Mouse (Mus musculus) left cerebral cortex, adult 11 months (tissue): ENCODE data around the gene Mindy4b-ps.
A peak's percentile ranks its signal among the peaks of the same experiment; 100 is the strongest.
"Not testable (repeated sequence)": the region's sequence is repeated elsewhere in the genome, so short reads cannot be mapped to it uniquely, and the experiment has no call there.

Experiments used
- DNase-seq: peaks from one replicate; pipeline ENCODE4 v3.0.0; 2022; ENCODE audit warnings: low spot score

Gene Mindy4b-ps

DNA sequence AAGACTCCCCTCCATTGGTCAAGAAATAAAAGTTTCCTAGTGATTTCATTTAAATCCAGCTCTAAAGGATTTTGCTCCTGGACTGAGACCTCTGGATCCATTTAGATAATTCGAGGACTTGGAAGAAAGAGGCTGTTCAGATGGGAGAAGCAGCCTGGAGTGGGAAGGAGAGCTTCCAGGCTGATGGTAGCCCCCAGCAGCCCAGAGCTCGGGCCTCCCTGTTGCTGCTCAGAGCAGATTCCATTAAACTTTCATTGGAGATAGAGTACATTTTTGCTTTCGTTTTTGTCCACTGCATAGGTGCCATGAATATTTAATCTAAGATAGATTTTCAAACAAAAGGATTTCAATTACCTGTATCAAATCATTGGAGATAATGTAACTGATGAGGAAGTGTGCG is at the start of gene Mindy4b-ps:
Gene Mindy4b-ps, minus strand, starts transcription at position 101 of the 400 bp plus-strand sequence.
- no peak for DNase-seq

DNA sequence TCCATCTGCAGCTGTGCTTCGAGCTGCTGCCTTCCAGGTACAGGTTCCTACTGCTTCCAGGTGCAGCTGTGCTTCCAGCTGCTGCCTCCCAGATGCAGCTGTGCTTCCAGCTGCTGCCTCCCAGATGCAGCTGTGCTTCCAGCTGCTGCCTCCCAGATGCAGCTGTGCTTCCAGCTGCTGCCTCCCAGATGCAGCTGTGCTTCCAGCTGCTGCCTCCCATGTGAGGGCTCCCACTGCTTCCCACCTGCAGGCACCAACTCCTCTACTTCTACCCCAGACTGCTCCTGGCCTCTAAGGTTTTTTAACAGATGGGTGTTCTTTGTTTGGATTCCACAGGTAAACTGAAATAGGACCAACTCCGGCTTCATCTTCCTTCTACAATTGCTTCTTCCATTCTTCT is 49.8 kb upstream of the Mindy4b-ps start:
- not testable (repeated sequence) for DNase-seq

DNA sequence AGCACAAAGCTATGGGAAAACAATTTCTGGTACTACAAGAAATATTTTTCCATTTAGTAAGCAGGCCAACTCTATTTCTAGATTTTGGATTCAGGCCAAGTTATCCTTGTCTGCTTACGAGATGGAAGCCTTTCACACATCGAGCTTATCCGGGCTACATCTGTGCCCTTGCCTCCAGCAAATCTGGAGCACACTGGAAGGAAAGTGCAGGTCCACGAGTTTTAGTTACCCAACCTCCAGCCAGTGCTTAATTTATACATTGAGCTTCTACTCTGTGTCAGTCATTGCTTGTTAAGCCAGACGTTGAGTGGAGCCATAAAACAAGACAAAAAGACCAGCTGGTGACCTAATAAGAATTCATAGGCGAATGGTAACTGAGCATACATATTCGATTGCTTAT is 43.6 kb upstream of the Mindy4b-ps start:
- DNase-seq: no peak

DNA sequence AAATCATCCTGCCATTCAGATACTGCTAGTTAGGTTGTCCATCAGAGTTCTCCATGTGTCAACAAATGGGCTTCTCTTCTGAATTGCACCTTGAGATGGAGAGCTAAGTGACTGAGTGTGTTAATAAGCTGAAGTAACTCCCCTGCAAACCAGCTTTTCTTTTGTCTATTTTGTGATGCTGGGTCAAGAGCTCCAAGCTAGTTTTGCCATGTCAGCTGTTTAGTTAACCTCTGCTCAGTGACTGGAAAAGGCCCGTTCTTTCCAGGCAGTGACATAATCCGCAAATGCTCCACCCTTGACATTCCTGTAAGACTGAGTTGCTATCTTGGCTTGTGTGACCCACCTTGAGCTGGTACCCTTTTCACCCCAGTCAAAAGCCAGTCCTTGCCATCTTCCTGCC is 40.9 kb upstream of the Mindy4b-ps start:
- no peak for DNase-seq

DNA sequence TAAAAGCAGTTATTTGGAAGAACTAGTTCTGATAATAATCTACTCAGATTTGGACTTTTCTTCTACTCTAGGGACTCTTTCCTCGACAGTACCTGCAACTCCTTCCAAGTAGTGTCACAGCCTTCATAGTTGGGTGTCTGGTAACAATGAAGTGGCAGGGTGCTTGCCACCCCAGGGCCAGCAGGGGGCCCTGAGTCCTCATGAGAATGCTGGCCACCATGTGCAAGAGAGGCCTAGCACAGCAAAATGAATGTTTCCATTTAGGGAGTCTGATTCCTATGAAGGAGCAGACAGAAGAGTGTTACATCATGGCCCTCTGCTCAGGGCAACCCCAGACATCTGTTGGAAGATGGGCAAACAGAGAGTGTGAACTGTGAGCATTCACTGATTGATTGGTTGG is 21.3 kb upstream of the Mindy4b-ps start:
- no peak for DNase-seq

DNA sequence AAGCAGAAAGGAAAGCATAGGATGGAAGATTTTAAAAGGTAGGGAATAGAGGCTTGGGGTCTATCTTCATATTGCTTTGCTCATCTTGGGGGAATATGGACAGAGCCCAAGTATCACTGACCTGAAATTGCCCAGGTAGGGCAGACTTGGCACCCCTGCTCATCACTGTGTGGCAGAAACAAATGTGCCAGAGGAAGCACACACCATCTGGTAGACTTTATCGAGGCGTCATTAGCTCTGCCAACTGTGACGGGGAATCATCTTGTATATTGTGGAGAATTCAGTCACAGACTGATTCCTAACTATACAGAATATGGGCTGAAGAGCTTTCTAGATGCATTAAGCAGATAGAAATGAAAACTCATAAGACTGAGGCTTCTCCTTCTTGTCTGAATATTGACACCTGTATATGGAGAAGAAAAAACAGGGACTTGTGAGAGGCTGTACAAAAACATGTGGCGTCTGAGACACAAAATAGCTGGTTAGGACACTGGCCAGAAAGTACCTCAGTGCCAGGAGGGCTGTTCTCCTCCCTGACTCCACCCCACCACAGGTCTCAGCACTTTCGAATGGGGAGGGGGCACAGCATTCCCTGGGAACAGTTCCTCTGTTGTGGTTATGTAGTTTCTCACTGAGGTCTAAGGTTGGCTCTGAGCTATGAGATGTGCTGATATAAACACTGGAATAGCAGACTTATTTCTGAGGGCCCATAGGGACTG is 11.5 kb upstream of the Mindy4b-ps start:
- no peak for DNase-seq

DNA sequence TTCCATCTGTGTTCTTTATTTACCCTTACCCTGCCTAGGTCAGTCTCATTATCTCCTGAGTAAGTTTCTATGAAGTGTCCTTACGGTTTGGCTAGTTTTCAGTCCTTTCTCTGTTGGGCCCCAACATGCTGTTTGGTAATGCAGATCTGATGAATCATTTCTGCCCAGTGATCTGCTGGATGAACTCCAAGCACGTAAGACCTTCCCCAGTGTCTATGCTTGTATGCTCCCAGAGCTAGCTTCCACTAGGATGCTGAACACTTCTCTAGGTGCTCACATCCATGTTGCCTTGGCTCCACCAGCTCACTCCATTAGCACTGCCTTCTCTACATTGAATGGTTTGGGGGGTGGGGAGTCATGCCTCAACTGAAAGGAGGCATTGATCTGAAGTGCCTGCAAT is 10.8 kb upstream of the Mindy4b-ps start:
- no peak for DNase-seq

DNA sequence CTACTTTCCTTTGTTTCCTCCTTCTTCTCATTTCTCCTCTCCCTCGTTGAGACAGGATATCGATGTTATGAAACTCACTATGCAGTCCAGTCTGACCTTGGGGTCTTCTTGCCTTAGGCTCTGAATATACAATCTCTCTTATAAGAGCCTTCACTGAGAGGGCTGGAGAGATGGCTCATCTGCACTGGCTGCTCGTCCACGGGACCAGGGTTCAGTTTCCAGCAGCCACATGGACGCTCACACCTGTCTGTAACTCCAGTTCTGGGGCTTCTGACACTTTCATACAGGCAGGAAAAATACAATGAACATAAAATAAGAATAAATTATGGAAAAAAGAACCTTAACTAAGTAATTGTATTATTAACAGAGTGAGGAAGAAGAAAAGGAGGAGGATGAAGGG is 9.5 kb upstream of the Mindy4b-ps start:
- DNase-seq: no peak

DNA sequence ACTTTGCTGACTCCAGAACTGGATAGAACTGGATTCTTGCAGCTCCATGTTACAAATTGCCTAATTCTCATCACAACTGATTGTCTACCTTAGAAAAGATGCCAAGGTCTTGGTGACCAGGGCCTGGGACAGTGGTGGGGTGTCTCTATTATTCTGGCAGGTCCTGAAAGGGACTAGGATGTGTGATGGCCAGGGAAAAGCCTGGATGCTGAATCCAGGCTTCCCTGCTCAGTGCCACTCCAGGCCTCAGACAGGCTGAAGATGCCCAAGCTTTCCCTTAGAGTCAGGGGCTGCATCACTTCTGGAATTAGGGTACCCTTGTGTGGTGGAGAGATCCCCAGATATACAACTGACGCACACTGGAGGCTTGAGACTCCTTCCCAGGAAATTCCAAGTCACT is 7.8 kb upstream of the Mindy4b-ps start:
- no peak for DNase-seq

DNA sequence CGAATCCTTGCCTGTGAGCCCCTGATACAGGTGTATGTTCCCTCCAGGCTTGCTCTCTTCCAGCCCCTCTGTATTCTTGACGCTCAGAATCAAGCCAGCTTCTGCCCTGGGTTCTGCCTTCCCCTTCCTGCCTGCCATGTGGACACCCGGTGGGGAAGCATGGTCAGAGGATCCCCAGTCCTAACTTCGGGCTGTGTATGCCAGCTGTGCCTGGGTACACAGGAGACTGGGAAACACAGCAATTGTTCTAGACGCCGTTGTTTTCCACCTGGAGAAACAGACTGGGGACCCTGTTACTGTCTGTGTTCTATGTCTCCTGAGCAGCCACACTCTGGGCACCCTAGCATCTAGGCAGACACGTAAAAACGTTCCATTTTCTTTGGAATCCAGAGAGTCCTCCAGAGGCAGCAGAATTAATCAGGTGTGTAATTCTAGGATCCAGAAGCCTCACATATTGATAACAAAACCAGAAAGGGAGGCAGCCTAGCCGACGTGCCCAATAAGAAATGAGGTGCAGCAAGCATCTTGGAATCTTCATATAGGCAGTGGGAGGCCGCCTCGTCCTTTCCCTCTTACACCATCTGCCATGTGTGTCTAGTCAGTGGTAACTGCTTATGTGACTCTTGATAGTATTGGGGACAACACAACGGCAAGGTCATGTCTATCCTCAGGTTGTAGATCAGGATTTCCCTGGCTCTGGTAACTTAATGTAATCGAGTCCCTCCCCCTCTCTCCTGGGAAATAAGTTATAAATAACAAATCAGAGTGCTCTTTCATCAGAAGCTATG is 6.4 kb upstream of the Mindy4b-ps start:
- no peak for DNase-seq

DNA sequence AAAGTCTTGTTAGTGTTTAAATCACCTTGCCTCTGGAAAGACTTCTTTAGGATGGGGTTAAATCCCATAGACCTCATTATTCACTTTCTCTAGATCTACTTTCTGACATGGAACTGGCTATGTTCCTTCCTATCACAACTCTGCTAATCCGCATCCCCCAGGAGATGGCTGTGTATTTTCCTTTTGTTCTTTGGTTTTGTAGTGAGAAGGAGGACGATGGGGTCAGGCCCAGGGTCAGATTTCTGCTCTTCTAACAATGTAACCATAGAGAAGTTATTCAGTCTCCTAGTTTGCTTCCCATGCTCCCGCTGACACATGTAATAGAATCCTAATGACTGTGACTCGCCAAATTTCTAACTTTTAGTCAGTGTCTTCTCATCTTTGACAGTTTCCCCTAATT is 4.2 kb upstream of the Mindy4b-ps start:
- no peak for DNase-seq

DNA sequence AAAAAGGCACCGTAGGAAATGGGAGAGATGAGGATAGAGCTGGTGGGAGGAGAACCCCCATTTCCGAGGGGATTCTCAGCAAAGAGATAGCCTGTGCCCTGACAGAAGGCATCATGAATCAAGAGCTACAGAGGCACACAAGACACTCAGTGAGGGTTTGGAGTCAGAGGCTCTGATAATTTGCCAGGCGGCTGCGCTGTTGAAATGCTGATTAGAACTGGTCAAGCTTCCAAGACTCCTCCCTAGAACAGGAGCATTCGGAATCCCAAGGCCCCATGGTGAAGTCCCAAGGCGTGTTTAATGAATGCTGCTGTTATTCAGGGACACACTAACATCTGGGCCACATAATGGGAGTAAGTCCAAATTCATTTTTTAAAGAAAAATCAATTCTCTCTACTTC is 4.8 kb downstream of the Mindy4b-ps start:
- no peak for DNase-seq

DNA sequence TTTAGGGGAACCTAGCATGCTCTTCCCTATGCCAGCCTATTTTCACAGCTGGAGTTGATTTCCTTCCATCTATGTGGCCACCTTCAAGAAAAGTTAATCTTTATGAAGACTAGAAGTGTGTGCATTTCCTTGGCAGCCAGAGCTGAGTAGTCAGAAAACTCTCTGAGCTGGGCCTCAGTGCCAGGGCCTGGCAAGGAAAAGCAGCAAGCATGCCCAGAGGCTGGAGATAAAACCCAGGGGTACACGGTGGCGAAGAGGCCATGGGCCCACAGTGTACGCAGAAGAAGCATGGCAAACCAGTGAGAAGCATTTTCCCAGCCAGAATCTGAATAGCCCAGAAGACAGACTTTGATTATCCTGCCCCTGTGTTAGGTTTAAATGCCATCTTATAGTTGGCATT is 7.9 kb downstream of the Mindy4b-ps start:
- no peak for DNase-seq

DNA sequence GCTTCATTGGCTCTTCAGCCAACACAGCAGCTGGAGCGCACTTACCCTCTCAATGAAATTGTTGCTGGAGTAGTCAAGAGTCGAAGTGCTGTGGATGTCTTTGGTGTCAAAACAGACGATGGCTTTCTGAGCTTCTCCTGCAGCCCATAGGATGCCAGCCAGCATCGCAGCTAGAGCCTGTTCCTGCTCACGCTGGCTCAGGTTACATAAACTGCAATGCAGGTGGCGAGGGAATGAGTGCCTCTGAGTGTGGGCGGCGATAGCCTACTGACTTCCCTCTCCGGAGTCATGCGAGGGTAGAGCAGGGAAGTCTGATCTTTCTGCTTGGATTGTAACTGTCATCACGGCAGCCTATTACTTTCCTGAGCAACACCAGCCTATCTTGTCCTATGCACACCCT is 11.8 kb downstream of the Mindy4b-ps start:
- DNase-seq: no peak

DNA sequence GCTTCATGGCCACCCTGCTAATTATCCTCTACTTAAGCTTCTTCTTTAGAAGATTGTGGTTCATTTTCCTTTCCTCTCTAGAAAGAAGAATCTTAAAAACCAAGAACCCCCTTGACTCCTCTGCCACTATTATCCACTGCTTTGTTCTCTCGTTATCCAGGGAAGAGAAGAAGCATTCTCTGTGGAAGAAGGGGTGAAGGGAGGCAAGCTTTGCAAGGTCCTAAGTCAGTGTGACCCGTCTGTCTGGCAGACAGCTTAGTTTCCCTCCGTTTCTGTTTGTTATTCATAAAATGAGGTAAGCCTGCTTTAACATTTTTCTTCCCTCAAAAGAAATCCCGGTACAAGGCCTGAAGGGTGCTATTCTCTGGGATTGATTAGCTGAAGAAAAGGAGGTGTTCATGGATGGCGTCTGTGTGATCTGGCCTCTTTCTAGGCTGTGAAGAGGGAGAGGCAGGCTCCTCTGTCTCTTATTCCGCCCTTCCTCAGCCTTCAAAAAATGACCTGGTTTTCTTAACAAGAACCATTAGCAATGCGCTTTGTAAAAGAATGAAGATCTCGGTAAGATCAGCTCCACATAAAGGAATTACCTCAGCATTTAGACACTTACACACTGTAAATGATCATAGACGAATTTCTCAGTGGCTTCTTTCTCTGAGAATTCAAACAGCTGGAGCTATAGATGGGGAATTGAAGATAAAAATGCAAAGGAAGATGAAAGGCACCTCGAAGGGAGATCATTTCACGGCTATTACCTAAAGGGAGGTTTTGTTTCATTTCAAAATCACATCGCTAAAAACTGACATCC is 12.8 kb downstream of the Mindy4b-ps start:
- DNase-seq: no peak

DNA sequence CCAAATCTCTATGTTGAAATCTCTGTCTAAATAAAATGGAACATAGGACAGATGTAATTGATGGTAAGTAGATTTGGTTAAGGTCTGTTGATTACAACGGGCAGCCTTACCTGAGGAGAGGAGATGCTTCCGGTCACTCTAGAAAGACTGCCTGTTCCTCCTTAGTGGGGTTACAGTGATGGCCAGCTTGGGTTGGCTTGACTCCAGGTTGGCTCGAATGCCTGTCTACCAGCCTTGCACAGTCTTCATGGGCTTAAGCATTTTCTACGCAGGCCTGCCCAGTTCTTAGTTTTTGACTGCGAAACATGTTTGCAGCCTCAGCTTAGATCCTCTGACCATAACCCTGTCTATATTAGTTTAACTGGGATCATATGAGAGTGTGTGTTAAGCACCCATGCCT is 13.5 kb downstream of the Mindy4b-ps start:
- no peak for DNase-seq

DNA sequence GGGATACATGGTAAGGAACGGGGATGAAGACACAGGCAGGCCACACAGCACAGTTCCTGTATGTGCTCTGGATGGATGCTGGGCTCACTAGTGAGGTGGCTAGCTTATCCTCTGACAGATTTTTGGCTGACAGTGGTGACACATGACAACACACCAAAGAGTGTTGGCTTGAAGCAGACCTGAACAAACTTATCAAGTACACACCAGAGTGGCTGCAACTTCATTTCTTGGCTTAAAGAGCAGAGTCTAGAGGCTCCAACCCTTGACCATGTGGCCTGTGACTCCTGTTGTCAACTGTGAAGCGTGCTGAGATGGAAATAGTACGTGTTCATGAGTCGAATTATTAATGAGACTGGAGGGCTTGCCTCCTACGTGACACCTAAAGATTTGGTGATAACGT is 17.4 kb downstream of the Mindy4b-ps start:
- DNase-seq: no peak

DNA sequence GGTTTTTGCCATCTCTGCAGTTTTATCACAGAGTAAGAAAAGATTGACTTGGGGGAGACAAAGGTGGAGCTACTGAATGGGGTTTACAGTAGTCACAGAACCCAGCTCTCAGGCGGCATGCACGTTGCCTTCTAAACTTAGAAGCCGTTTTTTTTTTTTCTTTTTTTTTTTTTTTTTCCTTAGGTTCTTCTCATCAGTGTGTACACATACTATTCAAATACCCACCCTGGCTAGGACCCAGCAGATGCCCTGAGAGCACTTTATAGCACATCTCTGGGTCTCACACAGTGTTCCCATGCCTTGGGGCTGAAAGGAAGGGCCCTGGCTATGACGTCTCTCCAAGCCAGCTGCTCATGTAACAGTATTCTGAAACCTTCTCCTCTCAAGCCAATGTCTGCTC is 23.4 kb downstream of the Mindy4b-ps start:
- DNase-seq: no peak

DNA sequence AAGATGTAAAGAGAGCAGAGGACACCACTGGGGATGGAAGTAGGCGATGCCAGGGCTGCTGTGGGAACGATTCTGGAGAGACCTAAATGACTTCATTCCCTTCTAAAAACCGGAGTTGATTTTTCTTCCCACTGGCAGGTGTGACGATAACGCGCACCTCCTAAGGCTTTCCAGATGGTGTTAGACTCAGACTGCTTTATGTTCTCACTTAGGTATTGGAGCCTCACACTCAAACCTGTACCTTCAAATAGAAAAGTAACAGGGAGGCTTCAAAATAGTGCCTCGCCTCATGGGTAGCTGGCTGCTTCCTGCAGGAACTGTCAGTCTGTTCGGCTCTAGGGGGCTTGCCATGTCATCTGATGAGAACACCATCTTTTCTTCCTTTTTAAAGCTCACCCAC is 23.9 kb downstream of the Mindy4b-ps start:
- no peak for DNase-seq

DNA sequence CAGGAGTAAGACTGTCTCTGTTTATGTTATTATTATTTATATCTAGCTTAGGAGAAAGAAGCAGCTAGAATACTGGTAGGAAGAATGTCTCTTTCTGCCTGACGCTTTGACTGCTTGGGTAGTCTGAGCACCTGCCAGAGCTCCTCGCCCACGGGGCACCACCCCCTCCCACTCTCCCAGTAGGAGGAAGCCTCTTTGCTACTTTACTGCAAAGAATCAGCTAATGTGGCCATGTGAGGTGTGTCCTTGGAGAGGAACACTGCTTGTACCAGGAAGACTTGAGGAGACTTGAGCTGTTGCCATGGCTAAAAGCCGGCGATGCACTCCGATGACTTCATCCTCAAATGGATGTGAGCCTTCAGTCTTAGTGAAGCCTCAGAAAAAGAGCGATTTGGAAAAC is 32.6 kb downstream of the Mindy4b-ps start:
- peak; percentile 39 for DNase-seq

DNA sequence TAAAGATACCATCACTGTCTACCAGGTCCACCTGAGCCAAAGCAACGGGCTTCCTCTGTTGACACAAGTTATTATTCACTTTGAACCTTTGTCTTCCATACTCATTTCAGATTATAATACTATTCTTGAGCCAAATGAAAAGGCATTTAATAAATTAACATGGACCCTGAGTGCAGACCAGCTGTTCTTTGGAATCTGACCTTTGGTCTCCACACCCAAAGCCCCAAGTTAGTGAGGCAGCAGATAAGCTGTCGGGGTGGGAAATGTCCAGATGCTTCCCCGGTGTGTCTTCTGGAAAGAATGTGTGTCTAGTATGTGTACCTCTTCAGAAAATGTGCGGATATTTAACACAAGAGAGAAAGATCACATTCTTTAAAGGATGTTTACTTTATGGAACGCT is 33.1 kb downstream of the Mindy4b-ps start:
- no peak for DNase-seq

DNA sequence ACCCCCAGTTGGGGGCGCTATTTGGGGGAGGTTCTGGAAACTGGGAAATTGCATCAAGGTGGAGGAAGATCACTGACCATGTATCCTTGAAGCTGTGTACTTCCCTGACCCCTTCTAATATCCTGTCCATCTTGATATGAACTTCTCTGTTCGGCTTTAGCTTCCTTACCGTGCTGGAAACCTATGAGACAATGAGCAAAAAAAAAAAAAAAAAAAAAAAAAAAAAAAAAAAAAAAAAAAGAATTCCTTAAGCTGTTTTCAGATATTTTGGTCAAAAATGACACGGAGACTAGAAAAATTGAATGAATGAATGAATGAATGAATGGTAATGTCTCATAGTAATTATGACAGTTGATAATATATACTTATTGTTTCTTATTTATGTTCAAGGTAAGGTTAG is 35.6 kb downstream of the Mindy4b-ps start:
- no peak for DNase-seq

DNA sequence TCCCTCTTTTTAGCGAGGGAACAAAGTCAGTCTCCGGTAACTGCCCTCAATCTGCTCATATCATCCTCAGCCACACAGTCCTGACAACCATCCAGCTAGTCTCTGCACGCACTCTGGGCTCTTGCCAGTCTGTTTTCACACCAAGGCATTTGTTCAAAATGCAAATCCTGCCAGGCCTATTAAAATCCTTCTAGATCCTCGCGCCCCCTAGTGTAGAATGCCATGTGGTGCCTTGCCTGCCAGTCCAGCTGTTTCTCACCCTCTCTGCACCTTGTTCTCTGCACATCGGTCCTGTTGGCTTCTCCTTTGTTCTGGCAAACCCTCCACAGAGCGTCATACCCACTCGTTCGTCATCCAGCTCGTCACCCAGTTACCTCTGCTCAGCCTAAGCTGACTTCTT is 36.2 kb downstream of the Mindy4b-ps start:
- peak; percentile 73 for DNase-seq
